Mouse (Mus musculus) mouse embryonic stem cell (cell line): ENCODE results near the gene Bsph1.
"Not testable (repeated sequence)": the region's sequence is repeated elsewhere in the genome, so short reads cannot be mapped to it uniquely, and the experiment has no call there.

ENCODE experiments used
- in situ Hi-C, 2 experiments: fragments of 300-500 bp; cut with MboI; formaldehyde crosslinking; loops; 1 replicate in 1 of 2; 3 replicates in 1 of 2; pipeline ENCODE4 v1.14.3; 2019 to 2020; ENCODE audit warnings: low sequenced_read_pairs in 2 of 2, low pct_unique_long_range_greater_than_20kb in 1 of 2, mixed read lengths in 1 of 2; ENCODE audit not compliant: unreplicated experiment in 1 of 2

Bsph1 gene

GRCm38 (mm10) chr7:13450541-13450940 lies at the start of gene Bsph1:
Bsph1 (plus strand) TSS chr7:13450841.
- in situ Hi-C loops, result not testable (repeated sequence)

DNA sequence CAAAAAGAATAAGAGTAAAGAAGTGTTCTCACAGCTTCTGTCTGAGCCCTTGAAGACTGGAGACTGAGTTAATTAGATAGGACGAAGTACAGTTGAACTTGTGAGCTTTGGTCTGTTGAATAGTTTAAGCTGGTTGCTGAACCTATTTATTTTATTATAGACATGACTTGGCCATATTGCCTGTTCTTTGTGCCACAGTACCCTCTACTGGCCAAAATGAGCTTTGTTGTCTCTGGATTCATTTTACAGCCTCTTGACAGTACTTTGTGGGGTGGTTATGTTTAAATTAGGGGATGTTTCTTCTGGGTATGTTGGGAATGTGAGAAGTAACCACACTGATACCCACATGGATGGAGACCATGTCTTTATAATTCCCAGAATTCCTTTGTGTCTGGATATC lies 60.9 kb downstream of the Bsph1 start:
- in situ Hi-C loops, result no loop called here
